Mouse (Mus musculus): ENCODE data around the gene Slit3. TPM values are rescaled to one million over a fixed set of nuclear protein-coding genes. Genes with fewer than 3 reads are reported as not detected.
A peak's percentile ranks its signal among the peaks of the same experiment; 100 is the strongest.

The Slit3 gene
- polyA plus RNA-seq, 2 experiments, result 32.9 to 33.0 TPM

- DNase-seq (ENCODE audit: low spot score) (no peak), ATAC-seq (ENCODE audit: low FRiP score, low read depth) (no peak)
- WGBS, result 94% methylated on average over 3 of the region's 3 CpGs
- Histone ChIP-seq H3K4me1 (ENCODE audit: control insufficient read depth, insufficient read depth, low read length) (peaks cover 9% of the 10 kb centered on the region; the same call in 1 of the 2 replicates), H3K27ac (replicated peaks; ENCODE audit: low read depth, low read length) (no peak overlapping the region), H3K4me3 (replicated peaks; ENCODE audit: low read length) (no peak overlapping the region), H3K4me2 (replicated peaks; ENCODE audit: low read depth, low read length, severe bottlenecking) (no peak overlapping the region), H3K27me3 (ENCODE audit: control insufficient read depth, insufficient read depth, low read length) (no peaks in the 10 kb centered on the region), H3K36me3 (ENCODE audit: control insufficient read depth, insufficient read depth, low read length) (peaks cover 20% of the 10 kb centered on the region), H3K9me3 (ENCODE audit: control insufficient read depth, low read length) (no peaks in the 10 kb centered on the region), H3K9ac (ENCODE audit: low read depth, low read length, severe bottlenecking) (no peak overlapping the region)
- no peak for TF ChIP-seq POLR2A (IDR thresholded peaks at IDR 0.05; ENCODE audit: borderline replicate concordance, extremely low read depth, insufficient read depth, insufficient read length)
These were observed 506.8 kb downstream of the Slit3 start for GRCm38 (mm10) chr11:35627815-35628214.

- no peak overlapping the region for H3K9ac ChIP-seq (ENCODE audit: low read depth, low read length, severe bottlenecking)
- TF ChIP-seq POLR2A (IDR thresholded peaks at IDR 0.05; ENCODE audit: borderline replicate concordance, extremely low read depth, insufficient read depth, insufficient read length), result no peak
- H3K4me3 ChIP-seq (replicated peaks; ENCODE audit: low read length), result no peak overlapping the region
- no peak overlapping the region for H3K4me2 ChIP-seq (replicated peaks; ENCODE audit: low read depth, low read length, severe bottlenecking)
- H3K27ac ChIP-seq (replicated peaks; ENCODE audit: low read depth, low read length), result no peak overlapping the region
- ATAC-seq (ENCODE audit: low FRiP score, low read depth) (no peak), DNase-seq (ENCODE audit: low spot score) (no peak)
- WGBS, result 94% methylated on average over 5 of the region's 5 CpGs
- H3K4me1 ChIP-seq (ENCODE audit: control insufficient read depth, insufficient read depth, low read length), result 0 out of 2 replicates have a peak, but pooled peaks cover 4% of the 10 kb centered on the region
- no peaks in the 10 kb centered on the region for H3K27me3 ChIP-seq (ENCODE audit: control insufficient read depth, insufficient read depth, low read length)
- no peaks in the 10 kb centered on the region for H3K9me3 ChIP-seq (ENCODE audit: control insufficient read depth, low read length)
- peaks cover 30% of the 10 kb centered on the region for H3K36me3 ChIP-seq (ENCODE audit: control insufficient read depth, insufficient read depth, low read length)
These were observed 511.2 kb downstream of the Slit3 start for GRCm38 (mm10) chr11:35632262-35632661.

- Histone ChIP-seq H3K4me3 (replicated peaks; ENCODE audit: low read length) (no peak overlapping the region), H3K27me3 (ENCODE audit: control insufficient read depth, insufficient read depth, low read length) (no peaks in the 10 kb centered on the region), H3K36me3 (ENCODE audit: control insufficient read depth, insufficient read depth, low read length) (peaks cover 21% of the 10 kb centered on the region), H3K4me2 (replicated peaks; ENCODE audit: low read depth, low read length, severe bottlenecking) (no peak overlapping the region), H3K9me3 (ENCODE audit: control insufficient read depth, low read length) (no peaks in the 10 kb centered on the region), H3K27ac (replicated peaks; ENCODE audit: low read depth, low read length) (no peak overlapping the region), H3K9ac (ENCODE audit: low read depth, low read length, severe bottlenecking) (no peak overlapping the region), H3K4me1 (ENCODE audit: control insufficient read depth, insufficient read depth, low read length) (0 out of 2 replicates have a peak, but pooled peaks cover 4% of the 10 kb centered on the region)
- WGBS, result 47% methylated on average over 7 of the region's 7 CpGs
- DNase-seq (ENCODE audit: low spot score), result no peak
- TF ChIP-seq POLR2A (IDR thresholded peaks at IDR 0.05; ENCODE audit: borderline replicate concordance, extremely low read depth, insufficient read depth, insufficient read length), result no peak
- no peak for ATAC-seq (ENCODE audit: low FRiP score, low read depth)
These were observed 516.1 kb downstream of the Slit3 start for GRCm38 (mm10) chr11:35637102-35637501.

GRCm38 (mm10) chr11:35638862-35639384 is 517.9 kb downstream of the Slit3 start:
- TF ChIP-seq POLR2A (IDR thresholded peaks at IDR 0.05; ENCODE audit: borderline replicate concordance, extremely low read depth, insufficient read depth, insufficient read length), result no peak
- H3K9me3 ChIP-seq (ENCODE audit: control insufficient read depth, low read length), result no peaks in the 10 kb centered on the region
- DNase-seq (ENCODE audit: low spot score) (no peak), ATAC-seq (ENCODE audit: low FRiP score, low read depth) (no peak)
- H3K27me3 ChIP-seq (ENCODE audit: control insufficient read depth, insufficient read depth, low read length), result no peaks in the 10 kb centered on the region
- H3K4me2 ChIP-seq (replicated peaks; ENCODE audit: low read depth, low read length, severe bottlenecking), result no peak overlapping the region
- no peak overlapping the region for H3K9ac ChIP-seq (ENCODE audit: low read depth, low read length, severe bottlenecking)
- H3K4me1 ChIP-seq (ENCODE audit: control insufficient read depth, insufficient read depth, low read length), result 0 out of 2 replicates have a peak, but pooled peaks cover 4% of the 10 kb centered on the region
- WGBS, result 27% methylated on average over 3 of the region's 3 CpGs
- H3K27ac ChIP-seq (replicated peaks; ENCODE audit: low read depth, low read length), result no peak overlapping the region
- H3K36me3 ChIP-seq (ENCODE audit: control insufficient read depth, insufficient read depth, low read length), result peaks cover 21% of the 10 kb centered on the region
- no peak overlapping the region for H3K4me3 ChIP-seq (replicated peaks; ENCODE audit: low read length)

- Histone ChIP-seq H3K4me3 (replicated peaks; ENCODE audit: low read length) (no peak overlapping the region), H3K4me1 (ENCODE audit: control insufficient read depth, insufficient read depth, low read length) (0 out of 2 replicates have a peak, but pooled peaks cover 4% of the 10 kb centered on the region), H3K27ac (replicated peaks; ENCODE audit: low read depth, low read length) (no peak overlapping the region), H3K9me3 (ENCODE audit: control insufficient read depth, low read length) (no peaks in the 10 kb centered on the region), H3K9ac (ENCODE audit: low read depth, low read length, severe bottlenecking) (no peak overlapping the region), H3K4me2 (replicated peaks; ENCODE audit: low read depth, low read length, severe bottlenecking) (no peak overlapping the region), H3K36me3 (ENCODE audit: control insufficient read depth, insufficient read depth, low read length) (peaks cover 21% of the 10 kb centered on the region), H3K27me3 (ENCODE audit: control insufficient read depth, insufficient read depth, low read length) (no peaks in the 10 kb centered on the region)
- DNase-seq (ENCODE audit: low spot score), result no peak
- WGBS, result 39% methylated on average over 11 of the region's 11 CpGs
- ATAC-seq (ENCODE audit: low FRiP score, low read depth), result peak; percentile 41; the same call in 1 of the 2 replicates
- TF ChIP-seq POLR2A (IDR thresholded peaks at IDR 0.05; ENCODE audit: borderline replicate concordance, extremely low read depth, insufficient read depth, insufficient read length), result no peak
These were observed 518.4 kb downstream of the Slit3 start for GRCm38 (mm10) chr11:35639428-35639827.

Data from limb, embryonic 14.5 days (tissue).